Mouse (Mus musculus) heart, embryonic 16.5 days (tissue): ENCODE data around the gene Zfp825. TPM values are rescaled to one million over a fixed set of nuclear protein-coding genes. Genes with fewer than 3 reads are reported as not detected.

Experiments
- polyA plus RNA-seq: library from polyadenylated mRNA; unstranded; fragments of >200 nt; fragmentation: Nextera tagmentation; extraction: Ambion mirVana; gene quantifications from 2 replicates; pipeline ENCODE4 v1.2.1, GENCODE M21; 2015

Gene Zfp825
- polyA plus RNA-seq, 1 experiment from 2014 or later, result 18.3 TPM

Other genes starting within 250 kb of the Zfp825 start
- 1.4 and 1.5 TPM in 2 replicates for gene Ahrr, start 201.7 kb downstream of the Zfp825 start, polyA plus RNA-seq
- 91.5 and 105 TPM in 2 replicates for gene Pdcd6, start 176.4 kb downstream of the Zfp825 start, polyA plus RNA-seq
- gene Sdha, start 143.7 kb downstream of the Zfp825 start, polyA plus RNA-seq, result 727 and 827 TPM in 2 replicates
- 40.8 and 49.0 TPM in 2 replicates for gene Ccdc127, start 143.7 kb downstream of the Zfp825 start, polyA plus RNA-seq
- 12.8 and 14.7 TPM in 2 replicates for gene Lrrc14b, start 130.0 kb downstream of the Zfp825 start, polyA plus RNA-seq
- 4.3 and 4.5 TPM in 2 replicates for gene Zfp72, start 103.2 kb downstream of the Zfp825 start, polyA plus RNA-seq
- 44.8 and 196 TPM in 2 replicates for gene Ftl1-ps1, start 94.3 kb downstream of the Zfp825 start, polyA plus RNA-seq
- 18.4 and 21.4 TPM in 2 replicates for gene Erap1, start 145.6 kb upstream of the Zfp825 start, polyA plus RNA-seq